8 mouse cellular contexts compared by ENCODE assay signal in the genomic region with DNA sequence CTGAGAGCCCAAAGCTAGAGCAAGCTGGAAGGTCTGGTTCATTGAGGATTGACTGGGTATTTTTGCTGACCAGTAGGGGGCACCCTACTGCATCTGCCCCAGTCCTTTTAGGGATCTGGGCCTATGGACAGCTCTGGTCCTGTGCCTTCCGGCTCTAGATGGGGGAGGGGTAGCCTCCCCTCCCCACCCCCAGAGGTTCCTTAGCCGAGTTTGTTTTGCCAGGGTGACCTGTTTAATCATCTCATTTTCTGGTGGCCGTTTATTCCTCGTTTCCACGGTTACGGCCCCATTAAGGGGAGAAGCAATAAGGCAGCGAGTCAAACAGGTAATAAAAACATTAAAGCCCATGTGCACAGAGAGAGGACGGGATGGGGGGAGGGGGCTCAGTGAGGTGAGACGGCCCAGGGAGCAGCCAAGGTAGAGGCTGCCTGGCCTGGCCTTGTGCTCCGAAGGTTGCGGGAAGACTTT.
DNase-seq lines count a peak whose midpoint lies in the region; ATAC-seq lines count a peak whose summit lies in the region.

No protein-coding gene starts in this region.

- no peaks in the 10 kb centered on the region for H3K9me3 ChIP-seq in lung, embryonic 16.5 days (ENCODE audit: control insufficient read depth, low read length)
- no peaks in the 10 kb centered on the region for H3K9me3 ChIP-seq in stomach, embryonic 14.5 days (ENCODE audit: control insufficient read depth, low read depth, low read length)

- peak overlapping the region; percentile 47; the same call in 1 of the 2 replicates for H3K27ac ChIP-seq in lung, embryonic 16.5 days (ENCODE audit: low read length)
- peak overlapping the region; percentile 27; the same call in 1 of the 2 replicates for H3K27ac ChIP-seq in stomach, embryonic 14.5 days (ENCODE audit: low read length)

- H3K27me3 ChIP-seq in lung, embryonic 16.5 days (ENCODE audit: control insufficient read depth, insufficient read depth, low read depth, low read length): no peaks in the 10 kb centered on the region
- no peaks in the 10 kb centered on the region for H3K27me3 ChIP-seq in stomach, embryonic 14.5 days (ENCODE audit: control insufficient read depth, insufficient read depth, low read length)

- H3K9ac ChIP-seq in lung, embryonic 16.5 days (ENCODE audit: low read length): no peak overlapping the region
- H3K9ac ChIP-seq in stomach, embryonic 14.5 days (replicated peaks; ENCODE audit: low read depth, low read length): no peak overlapping the region

- no peak for ATAC-seq in lung, embryonic 16.5 days (ENCODE audit: low read depth)
- peak; percentile 8; the same call in 1 of the 2 replicates for ATAC-seq in stomach, embryonic 14.5 days (ENCODE audit: insufficient number of reproducible peaks, insufficient read depth, low FRiP score, low read depth)

- H3K4me3 ChIP-seq in lung, embryonic 16.5 days (ENCODE audit: low read length): no peak overlapping the region
- no peak overlapping the region for H3K4me3 ChIP-seq in stomach, embryonic 14.5 days (ENCODE audit: low read depth, low read length)

- WGBS in lung, embryonic 16.5 days: 39% methylated on average over 11 of the region's 11 CpGs
- WGBS in stomach, embryonic 14.5 days: 40% methylated on average over 11 of the region's 11 CpGs

- no peaks in the 10 kb centered on the region for H3K36me3 ChIP-seq in lung, embryonic 16.5 days (ENCODE audit: control insufficient read depth, insufficient read depth, low read length)
- H3K36me3 ChIP-seq in stomach, embryonic 14.5 days (ENCODE audit: control insufficient read depth, insufficient read depth, low read length): no peaks in the 10 kb centered on the region; the same call in 1 of the 2 replicates

- DNase-seq in adrenal gland, postnatal 14 days: peak; percentile 42
- DNase-seq in adrenal gland, adult 2 months: no peak
- no peak for DNase-seq in lung, postnatal 4 days
- peak; percentile 82 for DNase-seq in kidney, adult 18-20 months
- no peak for DNase-seq in cerebellum, adult 11 months
- no peak for DNase-seq in layer of hippocampus, postnatal 14 days (ENCODE audit: low spot score in 2 of 2)

- no peak overlapping the region for H3K4me2 ChIP-seq in lung, embryonic 16.5 days (ENCODE audit: low read depth, low read length)
- H3K4me2 ChIP-seq in stomach, embryonic 14.5 days (replicated peaks; ENCODE audit: low read depth, low read length): no peak overlapping the region

- peaks cover 23% of the 10 kb centered on the region for H3K4me1 ChIP-seq in lung, embryonic 16.5 days (replicated peaks; ENCODE audit: control insufficient read depth, insufficient read depth, low read length)
- peaks cover 29% of the 10 kb centered on the region for H3K4me1 ChIP-seq in stomach, embryonic 14.5 days (ENCODE audit: control insufficient read depth, insufficient read depth, low read length)

Comparison
In these comparisons a context has a peak if more than half of its experiments do, and no peak if none do; other contexts are left out.
1. DNase-seq: peak in adrenal gland, postnatal 14 days (single experiment) and kidney, adult 18-20 months (single experiment); none in adrenal gland, adult 2 months (single experiment), lung, postnatal 4 days (0 of 2), cerebellum, adult 11 months (single experiment) and layer of hippocampus, postnatal 14 days (0 of 2).